Mouse (Mus musculus): Measurements from ENCODE around the gene Olfr1391. TPM values are rescaled to one million over a fixed set of nuclear protein-coding genes. Genes with fewer than 3 reads are reported as not detected.

Gene Olfr1391
- not detected for polyA plus RNA-seq (2015; fragmentation: Illumina TruSeq; extraction: RNeasy Lipid Tissue Mini Kit (QIAGEN cat#74804); ENCODE audit: insufficient read depth, low read depth, low replicate concordance)

DNA sequence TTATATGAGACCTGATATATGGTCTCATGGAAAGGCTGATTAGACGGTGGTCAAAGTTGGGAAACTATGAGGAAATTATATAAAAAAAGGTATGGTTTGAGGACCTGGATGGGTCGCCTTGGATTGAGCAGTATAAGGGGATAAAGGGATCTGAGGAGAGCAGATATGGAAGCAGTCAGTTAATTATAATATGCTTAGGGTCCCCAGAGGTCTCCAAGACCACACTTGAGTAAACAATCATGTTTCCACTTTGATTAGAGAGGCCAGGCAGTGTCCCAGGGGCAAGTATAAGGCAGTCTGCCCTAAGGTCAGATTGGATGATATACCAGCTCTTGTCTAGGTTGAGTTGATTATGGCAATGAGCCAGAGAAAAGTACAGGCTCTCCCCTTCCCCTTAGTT lies at the start of gene Olfr1391:
Gene Olfr1391, plus strand, starts transcription at position 301 of the 400 bp plus-strand sequence.

DNA sequence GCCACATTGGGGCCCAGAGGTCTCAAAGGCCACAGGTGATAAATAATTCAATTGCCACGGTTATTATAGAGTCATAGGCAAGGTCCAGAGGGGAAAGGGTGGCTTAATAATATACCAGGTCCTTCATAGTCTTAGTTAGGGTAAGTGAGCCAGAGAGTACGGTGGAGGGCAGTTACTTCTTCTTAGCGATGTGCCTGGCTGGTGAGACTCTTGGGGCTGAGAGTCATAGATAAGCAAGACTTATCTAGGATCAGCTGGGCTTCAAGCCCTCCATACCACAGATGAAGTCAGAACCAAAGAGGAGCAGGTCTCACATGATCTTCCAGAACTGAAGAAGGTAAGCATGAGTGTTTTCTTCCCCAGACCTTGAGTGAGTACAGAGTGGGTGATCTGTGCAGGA lies 44.3 kb upstream of the Olfr1391 start, which contains the start of gene Olfr1393:
Gene Olfr1393, plus strand, starts transcription at position 83 of the 400 bp plus-strand sequence.

DNA sequence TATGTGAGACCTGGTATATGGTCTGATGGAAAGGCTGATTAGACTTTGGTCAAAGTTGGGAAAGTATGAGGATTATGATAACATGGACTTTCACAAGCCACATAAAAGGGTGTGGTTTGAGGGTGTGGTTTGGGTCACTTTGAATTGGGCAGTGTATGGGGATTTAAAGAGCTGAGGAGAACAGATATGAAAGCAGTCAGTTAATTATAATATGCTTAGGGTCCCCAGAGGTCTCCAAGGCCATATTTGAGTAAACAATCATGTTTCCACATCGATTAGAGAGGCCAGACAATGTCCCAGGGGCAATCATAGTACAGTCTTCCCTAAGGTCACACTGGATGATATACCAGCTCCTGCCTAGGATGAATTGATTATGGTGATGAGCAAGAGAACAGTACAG lies 37.6 kb upstream of the Olfr1391 start, which contains the start of gene Olfr1392:
Gene Olfr1392, plus strand, starts transcription at position 301 of the 400 bp plus-strand sequence.

DNA sequence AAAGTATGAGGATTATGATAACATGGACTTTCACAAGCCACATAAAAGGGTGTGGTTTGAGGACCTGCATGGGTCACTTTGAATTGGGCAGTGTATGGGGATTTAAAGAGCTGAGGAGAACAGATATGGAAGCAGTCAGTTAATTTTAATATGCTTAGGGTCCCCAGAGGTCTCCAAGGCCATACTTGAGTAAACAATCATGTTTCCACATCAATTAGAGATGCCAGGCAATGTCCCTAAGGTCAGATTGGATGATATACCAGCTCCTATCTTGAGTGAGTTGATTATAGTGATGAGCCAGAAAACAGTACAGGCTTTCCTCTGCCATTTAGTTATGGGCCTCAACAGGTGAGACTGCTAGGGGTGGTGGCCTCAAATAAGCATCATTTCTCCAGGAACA lies 18.1 kb upstream of the Olfr1391 start, which contains the start of gene Olfr10:
Gene Olfr10, plus strand, starts transcription at position 301 of the 400 bp plus-strand sequence.

DNA sequence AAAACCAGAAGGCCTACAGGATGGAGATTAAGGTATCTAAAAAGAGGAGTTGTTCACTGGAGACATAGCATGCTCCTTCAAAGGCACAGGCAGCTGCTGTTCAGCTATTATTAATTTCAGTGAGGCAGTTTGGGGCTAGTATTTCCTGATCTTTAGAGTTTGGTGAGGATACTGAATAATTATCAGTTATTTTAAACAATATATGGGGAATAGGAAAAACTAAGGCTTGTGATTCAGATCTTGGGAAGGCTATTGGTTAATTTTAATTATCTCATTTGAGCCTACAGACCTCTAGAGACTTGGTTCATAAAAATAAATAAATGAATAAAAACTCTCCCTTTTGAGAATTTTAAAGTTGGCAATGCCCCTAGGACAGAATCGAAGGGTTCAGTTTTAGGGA lies 12.3 kb downstream of the Olfr1391 start, which contains the start of gene Olfr1390:
Gene Olfr1390, plus strand, starts transcription at position 301 of the 400 bp plus-strand sequence.

Other genes with a start within 250 kb of the Olfr1391 start
- gene Ifi47, start 246.2 kb upstream of the Olfr1391 start, polyA plus RNA-seq (2015; fragmentation: Illumina TruSeq; extraction: RNeasy Lipid Tissue Mini Kit (QIAGEN cat#74804); ENCODE audit: insufficient read depth, low read depth, low replicate concordance): 5.4 TPM
- 1.1 TPM for gene Olfr1396, start 207.9 kb upstream of the Olfr1391 start, polyA plus RNA-seq (2015; fragmentation: Illumina TruSeq; extraction: RNeasy Lipid Tissue Mini Kit (QIAGEN cat#74804); ENCODE audit: insufficient read depth, low read depth, low replicate concordance)
- not detected for gene Olfr1395, start 180.5 kb upstream of the Olfr1391 start, polyA plus RNA-seq (2015; fragmentation: Illumina TruSeq; extraction: RNeasy Lipid Tissue Mini Kit (QIAGEN cat#74804); ENCODE audit: insufficient read depth, low read depth, low replicate concordance)
- not detected for gene Olfr1394, start 168.4 kb upstream of the Olfr1391 start, polyA plus RNA-seq (2015; fragmentation: Illumina TruSeq; extraction: RNeasy Lipid Tissue Mini Kit (QIAGEN cat#74804); ENCODE audit: insufficient read depth, low read depth, low replicate concordance)
- gene Btnl9, start 135.6 kb upstream of the Olfr1391 start, polyA plus RNA-seq (2015; fragmentation: Illumina TruSeq; extraction: RNeasy Lipid Tissue Mini Kit (QIAGEN cat#74804); ENCODE audit: insufficient read depth, low read depth, low replicate concordance): 19.2 TPM
- 5.4 TPM for gene Zfp62, start 119.5 kb upstream of the Olfr1391 start, polyA plus RNA-seq (2015; fragmentation: Illumina TruSeq; extraction: RNeasy Lipid Tissue Mini Kit (QIAGEN cat#74804); ENCODE audit: insufficient read depth, low read depth, low replicate concordance)
- 21.8 TPM for gene Mgat1, start 78.6 kb upstream of the Olfr1391 start, polyA plus RNA-seq (2015; fragmentation: Illumina TruSeq; extraction: RNeasy Lipid Tissue Mini Kit (QIAGEN cat#74804); ENCODE audit: insufficient read depth, low read depth, low replicate concordance)
- 0.37 TPM for gene Olfr1393, start 44.4 kb upstream of the Olfr1391 start, polyA plus RNA-seq (2015; fragmentation: Illumina TruSeq; extraction: RNeasy Lipid Tissue Mini Kit (QIAGEN cat#74804); ENCODE audit: insufficient read depth, low read depth, low replicate concordance)
- not detected for gene Olfr1392, start 37.5 kb upstream of the Olfr1391 start, polyA plus RNA-seq (2015; fragmentation: Illumina TruSeq; extraction: RNeasy Lipid Tissue Mini Kit (QIAGEN cat#74804); ENCODE audit: insufficient read depth, low read depth, low replicate concordance)
- gene Olfr10, start 18.0 kb upstream of the Olfr1391 start, polyA plus RNA-seq (2015; fragmentation: Illumina TruSeq; extraction: RNeasy Lipid Tissue Mini Kit (QIAGEN cat#74804); ENCODE audit: insufficient read depth, low read depth, low replicate concordance): not detected
- not detected for gene Olfr1390, start 12.4 kb downstream of the Olfr1391 start, polyA plus RNA-seq (2015; fragmentation: Illumina TruSeq; extraction: RNeasy Lipid Tissue Mini Kit (QIAGEN cat#74804); ENCODE audit: insufficient read depth, low read depth, low replicate concordance)
- gene Olfr1389, start 100.3 kb downstream of the Olfr1391 start, polyA plus RNA-seq (2015; fragmentation: Illumina TruSeq; extraction: RNeasy Lipid Tissue Mini Kit (QIAGEN cat#74804); ENCODE audit: insufficient read depth, low read depth, low replicate concordance): not detected
- gene Olfr1388, start 113.9 kb downstream of the Olfr1391 start, polyA plus RNA-seq (2015; fragmentation: Illumina TruSeq; extraction: RNeasy Lipid Tissue Mini Kit (QIAGEN cat#74804); ENCODE audit: insufficient read depth, low read depth, low replicate concordance): not detected
- not detected for gene Olfr1387, start 132.6 kb downstream of the Olfr1391 start, polyA plus RNA-seq (2015; fragmentation: Illumina TruSeq; extraction: RNeasy Lipid Tissue Mini Kit (QIAGEN cat#74804); ENCODE audit: insufficient read depth, low read depth, low replicate concordance)
- gene Olfr1386, start 142.3 kb downstream of the Olfr1391 start, polyA plus RNA-seq (2015; fragmentation: Illumina TruSeq; extraction: RNeasy Lipid Tissue Mini Kit (QIAGEN cat#74804); ENCODE audit: insufficient read depth, low read depth, low replicate concordance): not detected
- not detected for gene Olfr1385, start 166.3 kb downstream of the Olfr1391 start, polyA plus RNA-seq (2015; fragmentation: Illumina TruSeq; extraction: RNeasy Lipid Tissue Mini Kit (QIAGEN cat#74804); ENCODE audit: insufficient read depth, low read depth, low replicate concordance)
- gene Olfr1384, start 184.0 kb downstream of the Olfr1391 start, polyA plus RNA-seq (2015; fragmentation: Illumina TruSeq; extraction: RNeasy Lipid Tissue Mini Kit (QIAGEN cat#74804); ENCODE audit: insufficient read depth, low read depth, low replicate concordance): not detected
- not detected for gene Olfr1383, start 196.9 kb downstream of the Olfr1391 start, polyA plus RNA-seq (2015; fragmentation: Illumina TruSeq; extraction: RNeasy Lipid Tissue Mini Kit (QIAGEN cat#74804); ENCODE audit: insufficient read depth, low read depth, low replicate concordance)
- gene Olfr1382, start 205.5 kb downstream of the Olfr1391 start, polyA plus RNA-seq (2015; fragmentation: Illumina TruSeq; extraction: RNeasy Lipid Tissue Mini Kit (QIAGEN cat#74804); ENCODE audit: insufficient read depth, low read depth, low replicate concordance): not detected
- not detected for gene Olfr1381, start 220.7 kb downstream of the Olfr1391 start, polyA plus RNA-seq (2015; fragmentation: Illumina TruSeq; extraction: RNeasy Lipid Tissue Mini Kit (QIAGEN cat#74804); ENCODE audit: insufficient read depth, low read depth, low replicate concordance)
- not detected for gene Olfr1380, start 234.1 kb downstream of the Olfr1391 start, polyA plus RNA-seq (2015; fragmentation: Illumina TruSeq; extraction: RNeasy Lipid Tissue Mini Kit (QIAGEN cat#74804); ENCODE audit: insufficient read depth, low read depth, low replicate concordance)

Measured in pancreas, adult 10 weeks (tissue).